Mouse (Mus musculus) liver, embryonic 13.5 days (tissue): ENCODE measurements around the gene Romo1. TPM values are rescaled to one million over a fixed set of nuclear protein-coding genes. Genes with fewer than 3 reads are reported as not detected.

Experiments used
- ATAC-seq: fragments of 200-750 bp; cut with Nextera tagmentation; 2 replicates; pipeline ENCODE4 v1.8.0; 2017; ENCODE audit warnings: low read depth, mild to moderate bottlenecking, moderate number of reproducible peaks, moderate library complexity
- DNase-seq: peaks from one replicate; pipeline ENCODE4 v3.0.0; 2022
- H3K27ac ChIP-seq: fragments of 300-500 bp; sonication (generic); 2 replicates; pipeline ENCODE4 v1.5.1; 2015; ENCODE audit warnings: moderate library complexity, mild to moderate bottlenecking, inconsistent platforms
- H3K27me3 ChIP-seq: fragments of 300-500 bp; sonication (generic); 2 replicates; pipeline ENCODE4 v1.6.1; 2015; ENCODE audit warnings: mild to moderate bottlenecking, inconsistent platforms
- H3K36me3 ChIP-seq: fragments of 300-500 bp; sonication (generic); 2 replicates; pipeline ENCODE4 v1.6.1; 2015; ENCODE audit warnings: mild to moderate bottlenecking, inconsistent platforms
- H3K4me1 ChIP-seq: fragments of 300-500 bp; sonication (generic); replicated peaks from 2 replicates; pipeline ENCODE4 v1.6.1; 2015; ENCODE audit warnings: inconsistent platforms
- H3K4me2 ChIP-seq: fragments of 300-500 bp; sonication (generic); 2 replicates; pipeline ENCODE4 v1.6.1; 2015; ENCODE audit warnings: inconsistent platforms, mild to moderate bottlenecking, moderate library complexity
- H3K4me3 ChIP-seq: fragments of 300-500 bp; sonication (generic); replicated peaks from 2 replicates; pipeline ENCODE4 v1.5.1; 2015; ENCODE audit warnings: mild to moderate bottlenecking, inconsistent platforms
- H3K9ac ChIP-seq: fragments of 300-500 bp; sonication (generic); 2 replicates; pipeline ENCODE4 v1.6.1; 2015; ENCODE audit warnings: mild to moderate bottlenecking, inconsistent platforms
- H3K9me3 ChIP-seq: fragments of 300-500 bp; sonication (generic); replicated peaks from 2 replicates; pipeline ENCODE4 v1.6.1; 2016; ENCODE audit warnings: inconsistent platforms
- WGBS: fragments of 180-500 bp; shearing (Covaris S2); methylation state at CpG from one replicate; pipeline ENCODE4 v1.1.7; 2015; ENCODE audit not compliant: insufficient replicate concordance; 5-methylcytosine and 5-hydroxymethylcytosine counted together
- polyA plus RNA-seq: library from polyadenylated mRNA; unstranded; fragments of >200 nt; fragmentation: Nextera tagmentation; extraction: Ambion mirVana; gene quantifications from 2 replicates; pipeline ENCODE4 v1.2.1, GENCODE M21; 2015

The Romo1 gene
- polyA plus RNA-seq, 1 experiment from 2014 or later: 270 TPM

- peaks cover 19% of the 10 kb centered on the region for H3K4me1 ChIP-seq
- no peak overlapping the region for H3K27ac ChIP-seq
- peak overlapping the region; percentile 92 for H3K4me3 ChIP-seq
- peak overlapping the region; percentile 96 for H3K4me2 ChIP-seq
- 55% methylated on average over 11 of the region's 11 CpGs for WGBS
- ATAC-seq (no peak), DNase-seq (no peak)
- no peaks in the 10 kb centered on the region for H3K27me3 ChIP-seq
- peaks cover 54% of the 10 kb centered on the region for H3K36me3 ChIP-seq
- H3K9ac ChIP-seq: peak overlapping the region; percentile 92
- H3K9me3 ChIP-seq: no peaks in the 10 kb centered on the region
Measured at GRCm38 (mm10) chr2:156145486-156146130, 1.8 kb downstream of the Romo1 start.

GRCm38 (mm10) chr2:156146272-156146989 is 2.6 kb downstream of the Romo1 start:
- no peaks in the 10 kb centered on the region for H3K27me3 ChIP-seq
- peaks cover 55% of the 10 kb centered on the region for H3K36me3 ChIP-seq
- no peak overlapping the region for H3K4me2 ChIP-seq
- peak overlapping the region; percentile 6; the same call in 1 of the 2 replicates for H3K27ac ChIP-seq
- no peak overlapping the region for H3K4me3 ChIP-seq
- no peak overlapping the region for H3K9ac ChIP-seq
- WGBS: 60% methylated on average over 5 of the region's 5 CpGs
- no peaks in the 10 kb centered on the region for H3K9me3 ChIP-seq
- ATAC-seq (no peak), DNase-seq (no peak)
- H3K4me1 ChIP-seq: peaks cover 19% of the 10 kb centered on the region

- Histone ChIP-seq H3K9ac (no peak overlapping the region), H3K9me3 (no peaks in the 10 kb centered on the region), H3K27ac (no peak overlapping the region), H3K36me3 (peaks cover 55% of the 10 kb centered on the region), H3K4me1 (peaks cover 19% of the 10 kb centered on the region), H3K4me3 (no peak overlapping the region), H3K4me2 (no peak overlapping the region), H3K27me3 (no peaks in the 10 kb centered on the region)
- no peak for DNase-seq
- WGBS: 87% methylated on average over 3 of the region's 3 CpGs
- ATAC-seq: no peak
Measured at GRCm38 (mm10) chr2:156147316-156147915, 3.6 kb downstream of the Romo1 start.

- Histone ChIP-seq H3K4me1 (no peaks in the 10 kb centered on the region; the same call in 1 of the 2 replicates), H3K9me3 (no peaks in the 10 kb centered on the region), H3K9ac (no peak overlapping the region), H3K27me3 (no peaks in the 10 kb centered on the region), H3K27ac (no peak overlapping the region), H3K36me3 (peaks cover 82% of the 10 kb centered on the region), H3K4me2 (no peak overlapping the region), H3K4me3 (no peak overlapping the region)
- ATAC-seq: no peak
- no peak for DNase-seq
Measured at GRCm38 (mm10) chr2:156151538-156151937, 7.7 kb downstream of the Romo1 start.

- H3K9ac ChIP-seq: no peak overlapping the region
- no peaks in the 10 kb centered on the region for H3K27me3 ChIP-seq
- no peaks in the 10 kb centered on the region for H3K4me1 ChIP-seq
- H3K27ac ChIP-seq: no peak overlapping the region
- WGBS: 97% methylated on average over 1 of the region's 1 CpGs
- no peak overlapping the region for H3K4me3 ChIP-seq
- peaks cover 89% of the 10 kb centered on the region for H3K36me3 ChIP-seq
- ATAC-seq (no peak), DNase-seq (no peak)
- H3K9me3 ChIP-seq: no peaks in the 10 kb centered on the region
- H3K4me2 ChIP-seq: no peak overlapping the region
Measured at GRCm38 (mm10) chr2:156165478-156165877, 21.6 kb downstream of the Romo1 start.

GRCm38 (mm10) chr2:156166557-156166956 is 22.7 kb downstream of the Romo1 start:
- H3K4me2 ChIP-seq: no peak overlapping the region
- H3K36me3 ChIP-seq: peaks cover 94% of the 10 kb centered on the region
- no peaks in the 10 kb centered on the region for H3K9me3 ChIP-seq
- no peaks in the 10 kb centered on the region for H3K4me1 ChIP-seq
- H3K4me3 ChIP-seq: no peak overlapping the region
- H3K27me3 ChIP-seq: no peaks in the 10 kb centered on the region
- no peak for ATAC-seq
- H3K9ac ChIP-seq: no peak overlapping the region
- no peak overlapping the region for H3K27ac ChIP-seq
- 90% methylated on average over 5 of the region's 5 CpGs for WGBS
- DNase-seq: no peak

GRCm38 (mm10) chr2:156177079-156177478 is 33.2 kb downstream of the Romo1 start:
- no peak for DNase-seq

GRCm38 (mm10) chr2:156177651-156178050 is 33.8 kb downstream of the Romo1 start:
- peak overlapping the region; percentile 100 for H3K4me3 ChIP-seq
- H3K4me2 ChIP-seq: peak overlapping the region; percentile 90
- H3K4me1 ChIP-seq: peaks cover 41% of the 10 kb centered on the region
- no peak for ATAC-seq
- 66% methylated on average over 7 of the region's 7 CpGs for WGBS
- no peaks in the 10 kb centered on the region for H3K9me3 ChIP-seq
- peaks cover 56% of the 10 kb centered on the region for H3K36me3 ChIP-seq
- H3K27me3 ChIP-seq: no peaks in the 10 kb centered on the region
- no peak overlapping the region for H3K27ac ChIP-seq
- H3K9ac ChIP-seq: peak overlapping the region; percentile 45
- DNase-seq: no peak

More at GRCm38 (mm10) chr2:156177079-156177478, 33.2 kb downstream of the Romo1 start:
- 73% methylated on average over 6 of the region's 6 CpGs for WGBS
- Histone ChIP-seq H3K27me3 (no peaks in the 10 kb centered on the region), H3K4me3 (peak overlapping the region; percentile 23), H3K27ac (no peak overlapping the region), H3K4me1 (peaks cover 36% of the 10 kb centered on the region), H3K36me3 (peaks cover 61% of the 10 kb centered on the region), H3K9me3 (no peaks in the 10 kb centered on the region), H3K9ac (peak overlapping the region; percentile 15; the same call in 1 of the 2 replicates), H3K4me2 (peak overlapping the region; percentile 44)
- ATAC-seq: no peak

GRCm38 (mm10) chr2:156179046-156179795 is 35.4 kb downstream of the Romo1 start:
- Histone ChIP-seq H3K9ac (peak overlapping the region; percentile 100), H3K27me3 (no peaks in the 10 kb centered on the region), H3K9me3 (no peaks in the 10 kb centered on the region), H3K4me1 (peaks cover 41% of the 10 kb centered on the region), H3K27ac (peak overlapping the region; percentile 98), H3K4me2 (peak overlapping the region; percentile 90), H3K4me3 (peak overlapping the region; percentile 100), H3K36me3 (peaks cover 43% of the 10 kb centered on the region)
- ATAC-seq (peak; percentile 37), DNase-seq (peak; percentile 70)
- under 1% methylated on average over 47 of the region's 47 CpGs for whole genome bisulfite sequencing

GRCm38 (mm10) chr2:156179796-156180093 is 35.9 kb downstream of the Romo1 start:
- no peak for DNase-seq
- WGBS: 0% methylated on average over 38 of the region's 41 CpGs
- Histone ChIP-seq H3K36me3 (peaks cover 37% of the 10 kb centered on the region), H3K4me2 (peak overlapping the region; percentile 90), H3K4me1 (peaks cover 41% of the 10 kb centered on the region), H3K27ac (peak overlapping the region; percentile 98), H3K4me3 (peak overlapping the region; percentile 100), H3K9ac (peak overlapping the region; percentile 100), H3K9me3 (no peaks in the 10 kb centered on the region), H3K27me3 (no peaks in the 10 kb centered on the region)
- ATAC-seq: peak; percentile 22
